Mouse (Mus musculus) embryonic facial prominence, embryonic 12.5 days (tissue): ENCODE measurements at regions not wholly inside any gene's neighbourhood (a gene's known extent, or its start where the extent isn't known, plus 50 kb on each side); places are given as distances from the start of the nearest gene placed in this dataset.

ENCODE experiments used
- ATAC-seq: fragments of 200-750 bp; cut with Nextera tagmentation; 2 replicates; pipeline ENCODE4 v1.8.0; 2017; ENCODE audit not compliant: insufficient number of reproducible peaks, insufficient read depth, low FRiP score, low TSS enrichment
- H3K27ac ChIP-seq: fragments of 300-500 bp; sonication (generic); 2 replicates; pipeline ENCODE4 v1.5.1; 2016; ENCODE audit warnings: mild to moderate bottlenecking
- H3K27me3 ChIP-seq: fragments of 300-500 bp; sonication (generic); 2 replicates; pipeline ENCODE4 v1.6.1; 2016; ENCODE audit warnings: mild to moderate bottlenecking, moderate library complexity
- H3K36me3 ChIP-seq: fragments of 300-500 bp; sonication (generic); 2 replicates; pipeline ENCODE4 v1.6.1; 2016; ENCODE audit warnings: mild to moderate bottlenecking
- H3K4me1 ChIP-seq: fragments of 300-500 bp; sonication (generic); 2 replicates; pipeline ENCODE4 v1.6.1; 2016
- H3K4me2 ChIP-seq: fragments of 300-500 bp; sonication (generic); replicated peaks from 2 replicates; pipeline ENCODE4 v1.6.1; 2016; ENCODE audit warnings: mild to moderate bottlenecking, moderate library complexity
- H3K4me3 ChIP-seq: fragments of 300-500 bp; sonication (generic); 2 replicates; pipeline ENCODE4 v1.5.1; 2016; ENCODE audit warnings: mild to moderate bottlenecking
- H3K9ac ChIP-seq: fragments of 300-500 bp; sonication (generic); 2 replicates; pipeline ENCODE4 v1.6.1; 2016; ENCODE audit warnings: mild to moderate bottlenecking, moderate library complexity
- H3K9me3 ChIP-seq: fragments of 300-500 bp; sonication (generic); 2 replicates; pipeline ENCODE4 v1.6.1; 2016; ENCODE audit warnings: mild to moderate bottlenecking, moderate library complexity
- WGBS: fragments of 180-500 bp; shearing (Covaris S2); methylation state at CpG from one replicate; pipeline ENCODE4 v1.1.7; 2016; 5-methylcytosine and 5-hydroxymethylcytosine counted together

GRCm38 (mm10) chr4:106127199-106127598 lies 188.8 kb upstream of the Usp24 start:
- H3K4me1 ChIP-seq = peaks cover 23% of the 10 kb centered on the region
- peak overlapping the region; percentile 36; the same call in 1 of the 2 replicates for H3K27ac ChIP-seq
- no peak overlapping the region for H3K4me2 ChIP-seq

GRCm38 (mm10) chr4:106127641-106128040 lies 188.4 kb upstream of the Usp24 start:
- no peaks in the 10 kb centered on the region for H3K27me3 ChIP-seq
- H3K9ac ChIP-seq = no peak overlapping the region
- no peak overlapping the region for H3K4me3 ChIP-seq
- H3K36me3 ChIP-seq = no peaks in the 10 kb centered on the region
- WGBS = 58% methylated on average over 7 of the region's 7 CpGs
- H3K27ac ChIP-seq = no peak overlapping the region
- no peaks in the 10 kb centered on the region for H3K9me3 ChIP-seq
- H3K4me1 ChIP-seq = peaks cover 23% of the 10 kb centered on the region
- H3K4me2 ChIP-seq = no peak overlapping the region
- no peak for ATAC-seq

More at GRCm38 (mm10) chr4:106127199-106127598, 188.8 kb upstream of the Usp24 start:
- 45% methylated on average over 5 of the region's 5 CpGs for WGBS
- Histone ChIP-seq H3K27me3 (no peaks in the 10 kb centered on the region), H3K9me3 (no peaks in the 10 kb centered on the region), H3K4me3 (no peak overlapping the region), H3K36me3 (no peaks in the 10 kb centered on the region), H3K9ac (no peak overlapping the region)
- ATAC-seq = no peak

GRCm38 (mm10) chr4:106129327-106129726 lies 186.7 kb upstream of the Usp24 start:
- ATAC-seq = peak; percentile 83; the same call in 1 of the 2 replicates
- peaks cover 31% of the 10 kb centered on the region for H3K4me1 ChIP-seq

GRCm38 (mm10) chr4:106129803-106130202 lies 186.2 kb upstream of the Usp24 start:
- H3K27ac ChIP-seq = peak overlapping the region; percentile 89
- H3K9ac ChIP-seq = no peak overlapping the region
- no peak overlapping the region for H3K4me2 ChIP-seq
- 67% methylated on average over 2 of the region's 2 CpGs for WGBS
- H3K4me3 ChIP-seq = no peak overlapping the region
- peaks cover 31% of the 10 kb centered on the region for H3K4me1 ChIP-seq
- H3K36me3 ChIP-seq = no peaks in the 10 kb centered on the region
- H3K9me3 ChIP-seq = no peaks in the 10 kb centered on the region
- ATAC-seq = no peak
- no peaks in the 10 kb centered on the region for H3K27me3 ChIP-seq

More at GRCm38 (mm10) chr4:106129327-106129726, 186.7 kb upstream of the Usp24 start:
- H3K9me3 ChIP-seq = no peaks in the 10 kb centered on the region
- no peak overlapping the region for H3K4me3 ChIP-seq
- H3K9ac ChIP-seq = no peak overlapping the region
- no peak overlapping the region for H3K4me2 ChIP-seq
- 15% methylated on average over 7 of the region's 7 CpGs for WGBS
- H3K27ac ChIP-seq = peak overlapping the region; percentile 89
- no peaks in the 10 kb centered on the region for H3K36me3 ChIP-seq
- H3K27me3 ChIP-seq = no peaks in the 10 kb centered on the region

GRCm38 (mm10) chr4:106133746-106134730 lies 182.0 kb upstream of the Usp24 start:
- 46% methylated on average over 10 of the region's 10 CpGs for WGBS
- Histone ChIP-seq H3K9me3 (no peaks in the 10 kb centered on the region), H3K27me3 (no peaks in the 10 kb centered on the region), H3K4me2 (no peak overlapping the region), H3K4me1 (peaks cover 21% of the 10 kb centered on the region), H3K27ac (peak overlapping the region; percentile 14; the same call in 1 of the 2 replicates), H3K4me3 (no peak overlapping the region), H3K9ac (no peak overlapping the region), H3K36me3 (no peaks in the 10 kb centered on the region)
- ATAC-seq = 0 out of 2 replicates have a peak, but pooled peaks have one; percentile 22

GRCm38 (mm10) chr4:106142741-106143140 lies 173.3 kb upstream of the Usp24 start:
- no peak overlapping the region for H3K27ac ChIP-seq
- no peaks in the 10 kb centered on the region for H3K27me3 ChIP-seq
- no peak for ATAC-seq
- peaks cover 11% of the 10 kb centered on the region; the same call in 1 of the 2 replicates for H3K4me1 ChIP-seq
- no peak overlapping the region for H3K9ac ChIP-seq
- 90% methylated on average over 4 of the region's 4 CpGs for WGBS
- no peaks in the 10 kb centered on the region for H3K9me3 ChIP-seq
- H3K4me2 ChIP-seq = no peak overlapping the region
- H3K4me3 ChIP-seq = no peak overlapping the region
- H3K36me3 ChIP-seq = no peaks in the 10 kb centered on the region

GRCm38 (mm10) chr4:106144351-106145116 lies 171.5 kb upstream of the Usp24 start:
- Histone ChIP-seq H3K36me3 (no peaks in the 10 kb centered on the region), H3K9me3 (no peaks in the 10 kb centered on the region), H3K4me1 (peaks cover 11% of the 10 kb centered on the region; the same call in 1 of the 2 replicates), H3K27ac (no peak overlapping the region), H3K27me3 (no peaks in the 10 kb centered on the region), H3K4me2 (no peak overlapping the region), H3K9ac (no peak overlapping the region), H3K4me3 (no peak overlapping the region)
- ATAC-seq = no peak
- 65% methylated on average over 7 of the region's 7 CpGs for WGBS

GRCm38 (mm10) chr4:106146919-106147460 lies 169.0 kb upstream of the Usp24 start:
- 62% methylated on average over 3 of the region's 3 CpGs for WGBS
- ATAC-seq = no peak
- no peak overlapping the region for H3K4me2 ChIP-seq

GRCm38 (mm10) chr4:106148866-106149265 lies 167.1 kb upstream of the Usp24 start:
- Histone ChIP-seq H3K9ac (no peak overlapping the region), H3K4me1 (peaks cover 15% of the 10 kb centered on the region), H3K9me3 (0 out of 2 replicates have a peak, but pooled peaks cover 3% of the 10 kb centered on the region), H3K27ac (peak overlapping the region; percentile 82; the same call in 1 of the 2 replicates), H3K4me3 (no peak overlapping the region), H3K27me3 (no peaks in the 10 kb centered on the region), H3K36me3 (no peaks in the 10 kb centered on the region), H3K4me2 (no peak overlapping the region)
- no peak for ATAC-seq
- 94% methylated on average over 3 of the region's 3 CpGs for WGBS

More at GRCm38 (mm10) chr4:106146919-106147460, 169.0 kb upstream of the Usp24 start:
- no peaks in the 10 kb centered on the region for H3K9me3 ChIP-seq
- H3K4me1 ChIP-seq = peaks cover 15% of the 10 kb centered on the region
- H3K4me3 ChIP-seq = no peak overlapping the region
- no peak overlapping the region for H3K27ac ChIP-seq
- no peaks in the 10 kb centered on the region for H3K36me3 ChIP-seq
- no peaks in the 10 kb centered on the region for H3K27me3 ChIP-seq
- no peak overlapping the region for H3K9ac ChIP-seq

- WGBS = 40% methylated on average over 7 of the region's 7 CpGs
- H3K9ac ChIP-seq = no peak overlapping the region
- no peak overlapping the region for H3K4me2 ChIP-seq
- H3K4me1 ChIP-seq = peaks cover 15% of the 10 kb centered on the region
- no peaks in the 10 kb centered on the region for H3K36me3 ChIP-seq
- H3K4me3 ChIP-seq = no peak overlapping the region
- peak overlapping the region; percentile 82 for H3K27ac ChIP-seq
- H3K27me3 ChIP-seq = no peaks in the 10 kb centered on the region
- H3K9me3 ChIP-seq = 0 out of 2 replicates have a peak, but pooled peaks cover 3% of the 10 kb centered on the region
- 0 out of 2 replicates have a peak, but pooled peaks have one; percentile 41 for ATAC-seq
These were observed 166.5 kb upstream of the Usp24 start for GRCm38 (mm10) chr4:106149471-106150048.

- WGBS = 49% methylated on average over 14 of the region's 14 CpGs
- no peak overlapping the region for H3K4me2 ChIP-seq
- peak overlapping the region; percentile 82 for H3K27ac ChIP-seq
- ATAC-seq = no peak
- no peaks in the 10 kb centered on the region for H3K36me3 ChIP-seq
- H3K4me3 ChIP-seq = no peak overlapping the region
- H3K27me3 ChIP-seq = no peaks in the 10 kb centered on the region
- no peak overlapping the region for H3K9ac ChIP-seq
- H3K4me1 ChIP-seq = peaks cover 15% of the 10 kb centered on the region
- 0 out of 2 replicates have a peak, but pooled peaks cover 3% of the 10 kb centered on the region for H3K9me3 ChIP-seq
These were observed 165.2 kb upstream of the Usp24 start for GRCm38 (mm10) chr4:106150775-106151174.
